Mouse (Mus musculus): ENCODE data around the gene Amt.
"Not testable (repeated sequence)": the region's sequence is repeated elsewhere in the genome, so short reads cannot be mapped to it uniquely, and the experiment has no call there.

The Amt gene

GRCm38 (mm10) chr9:108280071-108280828 lies 16.4 kb upstream of the Amt start:
- DNase-seq (ENCODE audit: extremely low spot score), result no peak

- DNase-seq (ENCODE audit: extremely low spot score), result peak; percentile 70
Observed at GRCm38 (mm10) chr9:108284410-108284809, 12.2 kb upstream of the Amt start.

GRCm38 (mm10) chr9:108287526-108288238 lies 9.0 kb upstream of the Amt start:
- not testable (repeated sequence) for DNase-seq (ENCODE audit: extremely low spot score)

- DNase-seq (ENCODE audit: extremely low spot score), result no peak
Observed at GRCm38 (mm10) chr9:108289347-108289746, 7.3 kb upstream of the Amt start.

GRCm38 (mm10) chr9:108290016-108290750 lies 6.5 kb upstream of the Amt start, which contains the start of gene Nicn1:
Nicn1 (plus strand) TSS chr9:108290429.
- peak; percentile 88 for DNase-seq (ENCODE audit: extremely low spot score)

GRCm38 (mm10) chr9:108290773-108291172 lies 5.9 kb upstream of the Amt start:
- DNase-seq (ENCODE audit: extremely low spot score), result no peak

GRCm38 (mm10) chr9:108301853-108302252 lies 5.2 kb downstream of the Amt start:
- no peak for DNase-seq (ENCODE audit: extremely low spot score)

- no peak for DNase-seq (ENCODE audit: extremely low spot score)
Observed at GRCm38 (mm10) chr9:108304716-108305115, 8.1 kb downstream of the Amt start.

- no peak for DNase-seq (ENCODE audit: extremely low spot score)
Observed at GRCm38 (mm10) chr9:108305170-108305569, 8.5 kb downstream of the Amt start.

GRCm38 (mm10) chr9:108305629-108306520 lies 9.2 kb downstream of the Amt start, which contains the start of the genes Rhoa and Tcta:
Rhoa (plus strand) TSS chr9:108306129.
Tcta (minus strand) TSS chr9:108306160.
- DNase-seq (ENCODE audit: extremely low spot score), result peak; percentile 97

GRCm38 (mm10) chr9:108306571-108306980 lies 9.9 kb downstream of the Amt start:
- no peak for DNase-seq (ENCODE audit: extremely low spot score)

- no peak for DNase-seq (ENCODE audit: extremely low spot score)
Observed at GRCm38 (mm10) chr9:108307021-108307807, 10.6 kb downstream of the Amt start.

GRCm38 (mm10) chr9:108308141-108308540 lies 11.5 kb downstream of the Amt start:
- DNase-seq (ENCODE audit: extremely low spot score), result no peak

- no peak for DNase-seq (ENCODE audit: extremely low spot score)
Observed at GRCm38 (mm10) chr9:108317572-108317971, 20.9 kb downstream of the Amt start.

- DNase-seq (ENCODE audit: extremely low spot score), result no peak
Observed at GRCm38 (mm10) chr9:108318462-108318861, 21.8 kb downstream of the Amt start.

- not testable (repeated sequence) for DNase-seq (ENCODE audit: extremely low spot score)
Observed at GRCm38 (mm10) chr9:108322054-108322453, 25.4 kb downstream of the Amt start.

- no peak for DNase-seq (ENCODE audit: extremely low spot score)
Observed at GRCm38 (mm10) chr9:108324784-108325183, 28.1 kb downstream of the Amt start.

- DNase-seq (ENCODE audit: extremely low spot score), result no peak
Observed at GRCm38 (mm10) chr9:108325811-108326210, 29.2 kb downstream of the Amt start.

GRCm38 (mm10) chr9:108337848-108338550 lies 41.3 kb downstream of the Amt start:
- DNase-seq (ENCODE audit: extremely low spot score), result no peak

- no peak for DNase-seq (ENCODE audit: extremely low spot score)
Observed at GRCm38 (mm10) chr9:108338551-108338885, 41.9 kb downstream of the Amt start.
